Mouse (Mus musculus): ENCODE measurements around the gene Nr2f2. TPM values are rescaled to one million over a fixed set of nuclear protein-coding genes. Genes with fewer than 3 reads are reported as not detected.

Nr2f2 gene
- polyA plus RNA-seq, 1 experiment from 2014 or later = 62.3 TPM

DNA sequence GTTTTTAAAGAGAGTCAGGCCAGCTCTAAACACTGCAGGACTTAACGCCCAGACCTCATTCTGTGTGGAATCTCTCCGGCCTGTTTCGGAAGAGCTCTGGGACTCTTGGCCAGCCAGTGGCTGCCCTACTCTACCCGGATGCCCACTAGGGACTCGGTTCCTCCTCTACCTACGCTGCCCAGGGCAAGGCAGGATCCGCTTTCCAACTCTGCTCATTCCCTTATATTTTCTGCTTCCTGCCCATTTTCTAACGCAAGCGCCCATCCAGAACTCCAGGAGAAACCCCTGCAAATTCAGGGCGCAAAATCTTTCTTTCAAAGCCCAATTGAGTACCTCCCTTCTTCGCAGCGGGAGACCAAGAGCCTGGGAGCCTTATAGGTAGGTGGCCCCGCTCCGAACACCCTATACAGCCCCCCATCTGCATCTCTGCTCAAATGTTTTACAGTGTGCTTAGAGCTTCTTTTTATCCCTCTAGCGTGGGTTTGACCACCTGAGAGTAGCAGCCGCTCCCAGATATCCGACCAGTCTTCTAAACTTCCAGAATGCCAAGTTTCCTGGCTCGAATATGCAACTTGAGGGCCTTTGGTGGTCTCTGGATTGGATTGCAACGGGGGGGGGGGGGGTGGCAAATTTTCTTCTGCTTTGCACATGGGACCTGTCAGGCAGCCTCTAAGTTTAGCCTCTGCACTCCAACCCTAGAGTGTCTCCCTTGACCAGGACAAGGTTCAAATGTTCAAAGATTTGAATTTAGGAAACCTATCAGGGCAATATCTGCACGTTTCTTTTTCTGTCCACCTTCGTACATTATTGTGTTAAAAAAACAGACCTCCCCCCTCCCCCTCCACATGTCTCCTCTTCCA is 40.1 kb downstream of the Nr2f2 start:
- no peaks in the 10 kb centered on the region for H3K9me3 ChIP-seq
- no peak overlapping the region for H3K27ac ChIP-seq
- no peak for ATAC-seq (ENCODE audit: low FRiP score, low read depth)
- no peak overlapping the region for H3K4me2 ChIP-seq (replicated peaks)
- 3% methylated on average over 21 of the region's 21 CpGs for WGBS
- H3K36me3 ChIP-seq = no peaks in the 10 kb centered on the region
- H3K4me3 ChIP-seq = no peak overlapping the region
- H3K9ac ChIP-seq = no peak overlapping the region
- peaks cover 100% of the 10 kb centered on the region for H3K27me3 ChIP-seq
- H3K4me1 ChIP-seq = peaks cover 22% of the 10 kb centered on the region

DNA sequence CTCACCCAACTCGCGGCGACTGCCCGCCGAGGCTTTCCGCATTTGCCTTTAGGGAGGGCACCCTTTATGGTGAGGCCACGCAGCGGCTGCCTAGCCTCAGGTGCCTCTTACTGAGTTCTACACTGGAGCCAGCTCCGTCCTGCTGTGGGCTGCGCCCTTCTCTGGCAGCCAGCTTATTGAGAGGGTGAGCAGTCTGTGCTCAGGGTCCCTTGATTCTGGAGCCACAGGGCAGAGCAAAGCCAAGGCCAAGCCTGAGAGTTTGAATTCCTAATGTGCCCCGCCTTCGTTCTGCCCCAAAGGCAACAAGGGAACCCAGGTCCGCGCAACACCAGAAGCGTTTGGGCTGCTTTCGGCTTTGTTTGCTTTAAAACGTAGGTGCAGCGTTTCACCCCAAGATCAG is 41.2 kb downstream of the Nr2f2 start:
- Histone ChIP-seq H3K9me3 (no peaks in the 10 kb centered on the region), H3K36me3 (no peaks in the 10 kb centered on the region), H3K27ac (no peak overlapping the region), H3K4me2 (replicated peaks) (no peak overlapping the region), H3K9ac (no peak overlapping the region), H3K27me3 (peaks cover 91% of the 10 kb centered on the region), H3K4me1 (peaks cover 13% of the 10 kb centered on the region), H3K4me3 (no peak overlapping the region)
- no peak for ATAC-seq (ENCODE audit: low FRiP score, low read depth)
- WGBS = under 1% methylated on average over 18 of the region's 18 CpGs

GRCm38 (mm10) chr7:70324541-70324940 is 42.0 kb downstream of the Nr2f2 start:
- Histone ChIP-seq H3K9ac (no peak overlapping the region), H3K27me3 (peaks cover 85% of the 10 kb centered on the region), H3K4me1 (peaks cover 11% of the 10 kb centered on the region), H3K4me3 (no peak overlapping the region), H3K9me3 (no peaks in the 10 kb centered on the region), H3K4me2 (replicated peaks) (no peak overlapping the region), H3K27ac (no peak overlapping the region), H3K36me3 (no peaks in the 10 kb centered on the region)
- ATAC-seq (ENCODE audit: low FRiP score, low read depth) = no peak
- 13% methylated on average over 5 of the region's 5 CpGs for WGBS

- Histone ChIP-seq H3K4me2 (replicated peaks) (no peak overlapping the region), H3K36me3 (no peaks in the 10 kb centered on the region), H3K4me3 (no peak overlapping the region), H3K9me3 (no peaks in the 10 kb centered on the region), H3K27ac (no peak overlapping the region), H3K4me1 (peaks cover 11% of the 10 kb centered on the region), H3K27me3 (peaks cover 80% of the 10 kb centered on the region), H3K9ac (no peak overlapping the region)
- 6% methylated on average over 9 of the region's 9 CpGs for WGBS
- ATAC-seq (ENCODE audit: low FRiP score, low read depth) = no peak
Measured at GRCm38 (mm10) chr7:70324041-70324440, 42.5 kb downstream of the Nr2f2 start.

DNA sequence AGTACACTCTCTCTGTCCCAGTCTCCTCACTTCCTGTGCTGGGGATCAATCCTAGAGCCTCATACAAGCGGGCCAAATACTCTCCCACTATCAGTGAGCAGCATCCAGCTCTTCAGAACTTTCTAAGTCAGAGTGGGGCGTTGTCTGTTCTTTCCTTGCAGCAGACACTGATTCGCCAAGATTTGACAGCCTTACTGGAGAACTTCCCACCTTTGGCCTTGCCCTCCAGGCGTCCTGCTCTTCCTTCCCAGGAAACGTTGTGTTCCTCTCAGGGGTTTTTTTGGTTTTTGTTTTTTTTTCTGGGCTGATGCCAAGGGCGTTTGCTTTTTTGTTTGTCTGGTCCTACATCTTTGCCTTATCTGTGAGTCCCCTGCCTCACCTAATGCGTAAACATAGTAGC is 60.8 kb downstream of the Nr2f2 start:
- Histone ChIP-seq H3K36me3 (no peaks in the 10 kb centered on the region), H3K27me3 (no peaks in the 10 kb centered on the region), H3K27ac (no peak overlapping the region), H3K4me1 (no peaks in the 10 kb centered on the region), H3K9me3 (no peaks in the 10 kb centered on the region), H3K4me3 (no peak overlapping the region), H3K9ac (no peak overlapping the region), H3K4me2 (replicated peaks) (no peak overlapping the region)
- WGBS = 53% methylated on average over 7 of the region's 7 CpGs
- no peak for ATAC-seq (ENCODE audit: low FRiP score, low read depth)

DNA sequence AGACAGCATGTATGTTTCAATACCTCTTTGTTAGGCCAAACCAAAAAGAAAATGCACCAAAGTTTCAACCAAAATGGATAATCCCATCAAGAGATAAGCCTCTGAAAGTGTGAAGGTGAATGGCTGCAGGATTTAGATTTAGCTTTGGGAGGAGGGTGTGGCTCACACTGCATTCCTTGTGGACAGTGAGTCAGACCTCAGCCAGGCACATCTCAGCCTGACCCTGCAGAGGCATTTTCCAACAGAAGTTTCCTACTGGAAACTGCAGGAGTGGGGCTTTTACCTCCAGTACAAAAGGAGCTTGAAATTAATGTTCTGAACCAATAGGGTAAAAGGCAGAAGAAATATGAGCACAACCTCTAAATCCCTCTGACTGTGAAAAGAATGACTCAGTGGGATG is 62.1 kb downstream of the Nr2f2 start:
- Histone ChIP-seq H3K9ac (no peak overlapping the region), H3K27ac (no peak overlapping the region), H3K4me3 (no peak overlapping the region), H3K4me2 (replicated peaks) (no peak overlapping the region), H3K36me3 (no peaks in the 10 kb centered on the region), H3K9me3 (no peaks in the 10 kb centered on the region), H3K4me1 (no peaks in the 10 kb centered on the region), H3K27me3 (no peaks in the 10 kb centered on the region)
- no peak for ATAC-seq (ENCODE audit: low FRiP score, low read depth)
